Mouse (Mus musculus) limb, embryonic 10.5 days (tissue): ENCODE measurements around the gene Tspan3. TPM values are rescaled to one million over a fixed set of nuclear protein-coding genes. Genes with fewer than 3 reads are reported as not detected.

Experiments
- DNase-seq: peaks from one replicate; pipeline ENCODE4 v3.0.0-alpha.2; 2017; ENCODE audit warnings: low spot score
- H3K27ac ChIP-seq: fragments of 300-500 bp; sonication (generic); 2 replicates; pipeline ENCODE4 v1.5.1; 2016; ENCODE audit warnings: mild to moderate bottlenecking
- H3K27me3 ChIP-seq: fragments of 300-500 bp; sonication (generic); 2 replicates; pipeline ENCODE4 v1.6.1; 2016; ENCODE audit warnings: low read depth, mild to moderate bottlenecking; ENCODE audit not compliant: poor library complexity, severe bottlenecking
- H3K36me3 ChIP-seq: fragments of 300-500 bp; sonication (generic); 2 replicates; pipeline ENCODE4 v1.6.1; 2016; ENCODE audit warnings: mild to moderate bottlenecking, moderate library complexity
- H3K4me1 ChIP-seq: fragments of 300-500 bp; sonication (generic); 2 replicates; pipeline ENCODE4 v1.6.1; 2016
- H3K4me3 ChIP-seq: fragments of 300-500 bp; sonication (generic); 2 replicates; pipeline ENCODE4 v1.5.1; 2016; ENCODE audit warnings: mild to moderate bottlenecking, moderate library complexity
- H3K9me3 ChIP-seq: fragments of 300-500 bp; sonication (generic); replicated peaks from 2 replicates; pipeline ENCODE4 v1.6.1; 2016; ENCODE audit warnings: mild to moderate bottlenecking
- WGBS: fragments of 180-500 bp; shearing (Covaris S2); methylation state at CpG from one replicate; pipeline ENCODE4 v1.1.7; 2016; 5-methylcytosine and 5-hydroxymethylcytosine counted together
- polyA plus RNA-seq: library from polyadenylated mRNA; unstranded; fragments of >200 nt; fragmentation: Nextera tagmentation; extraction: Ambion mirVana; gene quantifications from 2 replicates; pipeline ENCODE4 v1.2.1, GENCODE M21; 2016

Tspan3 gene
- polyA plus RNA-seq, 1 experiment from 2014 or later = 450 TPM

- H3K27ac ChIP-seq = no peak overlapping the region
- H3K4me1 ChIP-seq = peaks cover 14% of the 10 kb centered on the region; the same call in 1 of the 2 replicates
- WGBS = 57% methylated on average over 8 of the region's 8 CpGs
- H3K4me3 ChIP-seq = no peak overlapping the region
- no peaks in the 10 kb centered on the region for H3K36me3 ChIP-seq
- H3K9me3 ChIP-seq = no peaks in the 10 kb centered on the region
- H3K27me3 ChIP-seq = no peaks in the 10 kb centered on the region
- DNase-seq = no peak
Observed at GRCm38 (mm10) chr9:56180118-56180781, 15.0 kb upstream of the Tspan3 start.

- WGBS = 79% methylated on average over 6 of the region's 6 CpGs
- no peaks in the 10 kb centered on the region for H3K9me3 ChIP-seq
- no peaks in the 10 kb centered on the region for H3K36me3 ChIP-seq
- no peaks in the 10 kb centered on the region for H3K27me3 ChIP-seq
- no peak overlapping the region for H3K4me3 ChIP-seq
- no peak overlapping the region for H3K27ac ChIP-seq
- DNase-seq = no peak
- H3K4me1 ChIP-seq = peaks cover 14% of the 10 kb centered on the region; the same call in 1 of the 2 replicates
Observed at GRCm38 (mm10) chr9:56179416-56180117, 14.3 kb upstream of the Tspan3 start.

GRCm38 (mm10) chr9:56177354-56177753, 12.1 kb upstream of the Tspan3 start:
- 77% methylated on average over 4 of the region's 4 CpGs for WGBS
- H3K27ac ChIP-seq = no peak overlapping the region
- H3K4me1 ChIP-seq = peaks cover 14% of the 10 kb centered on the region; the same call in 1 of the 2 replicates

GRCm38 (mm10) chr9:56175316-56175715, 10.0 kb upstream of the Tspan3 start:
- Histone ChIP-seq H3K27me3 (no peaks in the 10 kb centered on the region), H3K4me1 (peaks cover 10% of the 10 kb centered on the region; the same call in 1 of the 2 replicates), H3K4me3 (no peak overlapping the region), H3K9me3 (no peaks in the 10 kb centered on the region), H3K36me3 (no peaks in the 10 kb centered on the region), H3K27ac (no peak overlapping the region)
- DNase-seq = no peak
- 90% methylated on average over 3 of the region's 3 CpGs for WGBS

More at GRCm38 (mm10) chr9:56177354-56177753, 12.1 kb upstream of the Tspan3 start:
- no peak for DNase-seq
- no peaks in the 10 kb centered on the region for H3K36me3 ChIP-seq
- H3K4me3 ChIP-seq = no peak overlapping the region
- no peaks in the 10 kb centered on the region for H3K27me3 ChIP-seq
- no peaks in the 10 kb centered on the region for H3K9me3 ChIP-seq

DNA sequence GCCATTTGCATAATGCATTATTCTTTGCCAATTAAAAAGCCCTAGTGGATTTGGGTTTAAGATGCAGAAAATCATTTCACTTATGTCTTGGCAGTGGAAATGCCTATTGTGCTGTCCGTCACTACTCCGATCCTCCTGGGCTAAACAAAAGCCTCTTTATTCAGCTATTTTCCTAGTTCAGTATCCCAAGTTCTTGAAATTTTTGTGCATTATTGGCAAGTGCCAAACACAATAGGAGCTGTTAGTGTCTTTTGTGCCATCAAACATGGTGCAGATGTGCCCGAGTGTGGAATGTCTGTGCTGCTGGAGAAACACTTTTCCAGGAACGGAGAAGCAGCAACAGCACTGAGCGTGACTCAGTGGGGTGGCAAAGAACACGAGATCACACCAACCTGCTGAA, 2.4 kb upstream of the Tspan3 start:
- Histone ChIP-seq H3K36me3 (no peaks in the 10 kb centered on the region), H3K9me3 (no peaks in the 10 kb centered on the region), H3K27ac (no peak overlapping the region), H3K4me3 (no peak overlapping the region), H3K4me1 (peaks cover 45% of the 10 kb centered on the region), H3K27me3 (no peaks in the 10 kb centered on the region; the same call in 1 of the 2 replicates)
- WGBS = 79% methylated on average over 6 of the region's 6 CpGs
- no peak for DNase-seq

GRCm38 (mm10) chr9:56166161-56166560, 884 bp upstream of the Tspan3 start:
- peak overlapping the region; percentile 53 for H3K27ac ChIP-seq
- H3K36me3 ChIP-seq = no peaks in the 10 kb centered on the region
- DNase-seq = peak; percentile 40
- H3K4me1 ChIP-seq = peaks cover 54% of the 10 kb centered on the region
- no peaks in the 10 kb centered on the region for H3K9me3 ChIP-seq
- H3K4me3 ChIP-seq = no peak overlapping the region
- 49% methylated on average over 5 of the region's 5 CpGs for WGBS
- H3K27me3 ChIP-seq = no peaks in the 10 kb centered on the region; the same call in 1 of the 2 replicates

- H3K27ac ChIP-seq = peak overlapping the region; percentile 99
- H3K4me3 ChIP-seq = peak overlapping the region; percentile 98
- peaks cover 37% of the 10 kb centered on the region for H3K4me1 ChIP-seq
- no peaks in the 10 kb centered on the region for H3K9me3 ChIP-seq
- under 1% methylated on average over 82 of the region's 82 CpGs for WGBS
- H3K36me3 ChIP-seq = no peaks in the 10 kb centered on the region
- peak; percentile 93 for DNase-seq
- no peaks in the 10 kb centered on the region; the same call in 1 of the 2 replicates for H3K27me3 ChIP-seq
Observed at GRCm38 (mm10) chr9:56160341-56161141, 4.7 kb downstream of the Tspan3 start.

DNA sequence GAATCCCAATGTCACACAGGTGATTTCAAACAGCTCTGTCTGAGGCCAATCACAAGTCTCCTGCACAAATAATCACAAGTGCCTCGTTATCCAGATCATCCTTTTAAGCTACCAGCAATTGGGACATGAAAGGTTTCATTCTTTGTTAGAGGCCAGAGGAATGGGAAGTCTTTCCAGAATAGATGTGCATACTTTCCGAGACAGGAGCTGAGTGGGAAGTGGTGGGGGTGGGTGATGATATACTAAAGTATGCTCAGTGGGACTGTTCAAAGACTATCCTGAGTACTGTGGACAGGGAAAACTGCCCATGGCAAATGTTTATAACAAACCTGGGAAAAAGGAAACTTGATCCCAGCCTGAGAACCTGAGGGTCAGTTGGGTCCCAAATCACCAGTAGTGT, 5.8 kb downstream of the Tspan3 start:
- Histone ChIP-seq H3K4me1 (peaks cover 32% of the 10 kb centered on the region), H3K4me3 (peak overlapping the region; percentile 98), H3K9me3 (no peaks in the 10 kb centered on the region), H3K27me3 (no peaks in the 10 kb centered on the region; the same call in 1 of the 2 replicates), H3K36me3 (no peaks in the 10 kb centered on the region), H3K27ac (peak overlapping the region; percentile 99)
- DNase-seq = no peak
- WGBS = 14% methylated on average over 2 of the region's 2 CpGs

GRCm38 (mm10) chr9:56158077-56158476, 7.2 kb downstream of the Tspan3 start:
- Histone ChIP-seq H3K27me3 (no peaks in the 10 kb centered on the region), H3K4me3 (no peak overlapping the region)

GRCm38 (mm10) chr9:56154572-56154971, 10.7 kb downstream of the Tspan3 start:
- no peak for DNase-seq
- H3K27ac ChIP-seq = no peak overlapping the region
- WGBS = 96% methylated on average over 5 of the region's 5 CpGs
- no peaks in the 10 kb centered on the region for H3K27me3 ChIP-seq
- H3K4me3 ChIP-seq = no peak overlapping the region
- H3K4me1 ChIP-seq = peaks cover 16% of the 10 kb centered on the region
- H3K36me3 ChIP-seq = peaks cover 17% of the 10 kb centered on the region
- no peaks in the 10 kb centered on the region for H3K9me3 ChIP-seq

More at GRCm38 (mm10) chr9:56158077-56158476, 7.2 kb downstream of the Tspan3 start:
- DNase-seq = no peak
- WGBS = 86% methylated on average over 2 of the region's 2 CpGs
- Histone ChIP-seq H3K9me3 (no peaks in the 10 kb centered on the region), H3K36me3 (no peaks in the 10 kb centered on the region), H3K27ac (no peak overlapping the region), H3K4me1 (peaks cover 26% of the 10 kb centered on the region)

GRCm38 (mm10) chr9:56152482-56153007, 12.7 kb downstream of the Tspan3 start:
- Histone ChIP-seq H3K9me3 (no peaks in the 10 kb centered on the region), H3K36me3 (peaks cover 21% of the 10 kb centered on the region), H3K4me1 (peaks cover 8% of the 10 kb centered on the region; the same call in 1 of the 2 replicates), H3K4me3 (no peak overlapping the region), H3K27ac (no peak overlapping the region), H3K27me3 (no peaks in the 10 kb centered on the region)
- 90% methylated on average over 4 of the region's 4 CpGs for WGBS
- no peak for DNase-seq

GRCm38 (mm10) chr9:56151745-56152481, 13.4 kb downstream of the Tspan3 start:
- Histone ChIP-seq H3K4me1 (peaks cover 8% of the 10 kb centered on the region; the same call in 1 of the 2 replicates), H3K27me3 (no peaks in the 10 kb centered on the region), H3K36me3 (peaks cover 27% of the 10 kb centered on the region), H3K4me3 (no peak overlapping the region), H3K9me3 (no peaks in the 10 kb centered on the region), H3K27ac (no peak overlapping the region)
- no peak for DNase-seq
- WGBS = 71% methylated on average over 7 of the region's 7 CpGs
